Mouse (Mus musculus) neural tube, embryonic 11.5 days (tissue): ENCODE measurements around the gene Mphosph10. TPM values are rescaled to one million over a fixed set of nuclear protein-coding genes. Genes with fewer than 3 reads are reported as not detected.

Source experiments
- ATAC-seq: fragments of 200-750 bp; cut with Nextera tagmentation; 2 replicates; pipeline ENCODE4 v1.8.0; 2017; ENCODE audit warnings: moderate number of reproducible peaks, mild to moderate bottlenecking, moderate TSS enrichment, moderate library complexity; ENCODE audit not compliant: insufficient read depth, low FRiP score, low TSS enrichment
- DNase-seq: peaks from one replicate; pipeline ENCODE4 v3.0.0-alpha.2; 2015; ENCODE audit warnings: low spot score
- H3K27ac ChIP-seq: fragments of 300-500 bp; sonication (generic); 2 replicates; pipeline ENCODE4 v1.5.1; 2014; ENCODE audit warnings: low read depth, mild to moderate bottlenecking, low read length
- H3K27me3 ChIP-seq: fragments of 300-500 bp; sonication (generic); 2 replicates; pipeline ENCODE4 v1.6.1; 2014; ENCODE audit warnings: mild to moderate bottlenecking, low read length, mixed read lengths; ENCODE audit not compliant: control insufficient read depth, insufficient read depth
- H3K36me3 ChIP-seq: fragments of 300-500 bp; sonication (generic); 2 replicates; pipeline ENCODE4 v1.6.1; 2014; ENCODE audit warnings: mild to moderate bottlenecking, low read length, moderate library complexity, mixed read lengths; ENCODE audit not compliant: control insufficient read depth, insufficient read depth
- H3K4me1 ChIP-seq: fragments of 300-500 bp; sonication (generic); 2 replicates; pipeline ENCODE4 v1.6.1; 2014; ENCODE audit warnings: low read length, mixed read lengths; ENCODE audit not compliant: control insufficient read depth, insufficient read depth
- H3K4me2 ChIP-seq: fragments of 300-500 bp; sonication (generic); 2 replicates; pipeline ENCODE4 v1.6.1; 2014; ENCODE audit warnings: low read depth, mild to moderate bottlenecking, moderate library complexity
- H3K4me3 ChIP-seq: fragments of 300-500 bp; sonication (generic); 2 replicates; pipeline ENCODE4 v1.5.1; 2014; ENCODE audit warnings: low read depth, low read length
- H3K9ac ChIP-seq: fragments of 300-500 bp; sonication (generic); 2 replicates; pipeline ENCODE4 v1.6.1; 2014; ENCODE audit warnings: mild to moderate bottlenecking, low read length
- H3K9me3 ChIP-seq: fragments of 300-500 bp; sonication (generic); 2 replicates; pipeline ENCODE4 v1.6.1; 2016; ENCODE audit warnings: low read length; ENCODE audit not compliant: control insufficient read depth
- WGBS: fragments of 180-500 bp; shearing (Covaris S2); extraction: QIAGEN DNeasy Blood & Tissue Kit; methylation state at CpG from one replicate; pipeline ENCODE4 v1.1.7; 2014; 5-methylcytosine and 5-hydroxymethylcytosine counted together
- polyA plus RNA-seq: library from polyadenylated mRNA; unstranded; fragments of >200 nt; fragmentation: Nextera tagmentation; extraction: Ambion mirVana; gene quantifications from 2 replicates; pipeline ENCODE4 v1.2.1, GENCODE M21; 2014

Mphosph10 gene
- polyA plus RNA-seq, 1 experiment from 2014 or later, result 54.4 TPM

- H3K27ac ChIP-seq, result no peak overlapping the region
Measured at GRCm38 (mm10) chr7:64391479-64391878, 589 bp downstream of the Mphosph10 start.

DNA sequence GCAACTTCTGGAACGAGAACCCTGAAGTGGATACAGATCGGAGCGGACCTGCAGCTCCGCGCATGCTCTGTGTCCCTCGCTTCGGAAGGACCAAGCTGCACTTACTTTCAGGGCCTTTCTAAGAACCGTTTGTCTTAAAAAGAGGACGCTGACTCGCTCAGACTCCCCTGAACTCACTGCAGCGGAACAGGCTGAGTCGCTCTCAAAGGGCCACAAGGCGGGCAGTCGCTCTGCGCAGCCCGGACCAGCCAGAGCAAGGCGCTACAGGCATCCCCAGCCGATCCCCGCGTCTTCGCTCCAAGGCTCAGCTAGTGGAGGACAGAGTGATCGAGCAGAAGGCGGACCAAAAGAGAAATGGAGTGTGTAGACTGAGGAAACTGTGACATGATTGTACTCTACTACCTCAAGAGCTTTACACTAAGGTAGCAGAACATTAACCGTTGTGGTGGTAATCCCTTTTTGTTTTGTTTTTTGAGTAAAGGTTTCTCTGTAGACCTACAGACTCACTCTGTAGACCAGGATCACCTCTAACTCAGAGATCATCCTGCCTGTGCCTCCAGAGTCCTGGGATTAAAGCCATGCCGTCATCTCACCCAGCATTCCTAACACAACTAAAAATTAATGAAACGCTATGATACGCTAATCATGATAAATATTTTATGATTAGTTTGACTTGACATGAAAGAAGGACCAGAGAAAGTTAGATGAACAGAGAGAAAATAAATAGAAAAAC, 18.1 kb downstream of the Mphosph10 start, which contains the start of gene Fan1:
Gene Fan1, minus strand, starts transcription at position 266 of the 733 bp plus-strand sequence.
- peak; percentile 90 for DNase-seq
- peak; percentile 96 for ATAC-seq
- Histone ChIP-seq H3K27me3 (no peaks in the 10 kb centered on the region), H3K9ac (peak within 1 kb of the TSS; percentile 66), H3K9me3 (no peaks in the 10 kb centered on the region), H3K36me3 (peaks cover 9% of the 10 kb centered on the region; the same call in 1 of the 2 replicates), H3K27ac (peak within 1 kb of the TSS; percentile 85), H3K4me3 (peak within 1 kb of the TSS; percentile 60), H3K4me2 (peak within 1 kb of the TSS; percentile 39), H3K4me1 (peaks cover 3% of the 10 kb centered on the region; the same call in 1 of the 2 replicates)
- WGBS, result 5% methylated on average over 27 of the region's 27 CpGs

More at GRCm38 (mm10) chr7:64391479-64391878, 589 bp downstream of the Mphosph10 start:
- Histone ChIP-seq H3K4me1 (peaks cover 4% of the 10 kb centered on the region), H3K27me3 (no peaks in the 10 kb centered on the region), H3K4me3 (peak overlapping the region; percentile 77), H3K9me3 (no peaks in the 10 kb centered on the region), H3K36me3 (no peaks in the 10 kb centered on the region; the same call in 1 of the 2 replicates), H3K4me2 (peak overlapping the region; percentile 71), H3K9ac (peak overlapping the region; percentile 65)
- 4% methylated on average over 8 of the region's 8 CpGs for WGBS
- ATAC-seq, result no peak
- peak; percentile 10 for DNase-seq

- Histone ChIP-seq H3K4me1 (peaks cover 3% of the 10 kb centered on the region; the same call in 1 of the 2 replicates), H3K9ac (peak overlapping the region; percentile 66), H3K36me3 (peaks cover 6% of the 10 kb centered on the region; the same call in 1 of the 2 replicates), H3K4me3 (peak overlapping the region; percentile 60), H3K9me3 (no peaks in the 10 kb centered on the region), H3K27ac (peak overlapping the region; percentile 85), H3K27me3 (no peaks in the 10 kb centered on the region), H3K4me2 (peak overlapping the region; percentile 39)
- DNase-seq, result no peak
- WGBS, result 18% methylated on average over 18 of the region's 18 CpGs
- ATAC-seq, result peak; percentile 22; the same call in 1 of the 2 replicates
Measured at GRCm38 (mm10) chr7:64373147-64373829, 18.8 kb downstream of the Mphosph10 start.

DNA sequence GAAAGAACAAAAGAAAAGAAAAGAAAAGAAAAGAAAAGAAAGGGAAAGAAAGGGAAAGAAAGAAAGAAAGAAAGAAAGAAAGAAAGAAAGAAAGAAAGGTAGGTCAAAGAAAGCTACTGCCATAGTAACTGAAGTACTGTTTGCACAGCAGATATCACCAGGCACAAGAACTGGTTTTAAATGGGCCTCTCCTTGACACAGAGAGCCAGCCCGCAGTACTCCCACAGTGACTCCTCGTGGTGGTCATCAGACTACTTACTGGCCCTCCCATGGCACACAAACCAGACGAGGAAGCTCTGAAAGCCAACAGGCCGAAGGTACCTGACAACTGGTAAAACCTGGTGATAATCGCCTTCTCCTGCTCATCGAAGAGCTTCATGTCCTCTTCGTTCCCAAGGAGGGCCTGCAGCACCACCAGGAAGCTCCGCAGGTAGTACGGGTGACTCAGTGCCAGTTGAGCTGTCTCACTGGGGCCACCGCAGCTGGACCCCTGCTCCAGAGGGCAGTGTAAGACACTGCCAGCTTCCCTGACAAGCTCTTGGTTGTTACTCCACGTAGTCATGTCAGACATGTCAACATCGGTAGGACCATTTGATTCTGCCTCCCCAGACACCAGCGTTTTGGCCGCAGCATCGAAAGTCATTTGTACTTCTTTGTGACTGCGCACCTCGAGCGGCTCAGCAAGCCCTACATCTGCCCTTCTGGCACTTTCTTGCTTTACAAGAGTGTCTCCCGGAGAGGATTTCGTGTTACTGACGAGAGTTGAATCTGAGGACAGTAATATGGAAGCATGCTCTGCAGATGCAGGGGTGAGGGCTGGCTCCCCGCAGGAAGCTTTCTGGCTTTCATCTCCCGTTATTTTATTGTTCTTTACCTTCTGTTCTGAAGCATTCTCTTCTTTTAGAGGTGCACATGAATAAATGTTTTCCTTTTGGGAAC, 19.9 kb downstream of the Mphosph10 start:
- Histone ChIP-seq H3K4me1 (peaks cover 3% of the 10 kb centered on the region; the same call in 1 of the 2 replicates), H3K9me3 (no peaks in the 10 kb centered on the region), H3K4me2 (no peak overlapping the region), H3K9ac (no peak overlapping the region), H3K4me3 (no peak overlapping the region), H3K27ac (no peak overlapping the region), H3K27me3 (no peaks in the 10 kb centered on the region), H3K36me3 (peaks cover 4% of the 10 kb centered on the region; the same call in 1 of the 2 replicates)
- WGBS, result 89% methylated on average over 23 of the region's 23 CpGs
- DNase-seq, result no peak
- no peak for ATAC-seq

GRCm38 (mm10) chr7:64369841-64370240, 22.2 kb downstream of the Mphosph10 start:
- no peaks in the 10 kb centered on the region for H3K9me3 ChIP-seq
- H3K27ac ChIP-seq, result no peak overlapping the region
- no peaks in the 10 kb centered on the region for H3K27me3 ChIP-seq
- peaks cover 3% of the 10 kb centered on the region; the same call in 1 of the 2 replicates for H3K4me1 ChIP-seq
- no peaks in the 10 kb centered on the region; the same call in 1 of the 2 replicates for H3K36me3 ChIP-seq
- DNase-seq (no peak), ATAC-seq (no peak)
- H3K9ac ChIP-seq, result no peak overlapping the region
- 89% methylated on average over 6 of the region's 6 CpGs for WGBS
- no peak overlapping the region for H3K4me3 ChIP-seq
- H3K4me2 ChIP-seq, result no peak overlapping the region

GRCm38 (mm10) chr7:64365863-64366262, 26.2 kb downstream of the Mphosph10 start:
- Histone ChIP-seq H3K4me1 (no peaks in the 10 kb centered on the region), H3K27me3 (no peaks in the 10 kb centered on the region), H3K27ac (no peak overlapping the region), H3K9ac (no peak overlapping the region), H3K4me2 (no peak overlapping the region), H3K4me3 (no peak overlapping the region), H3K9me3 (no peaks in the 10 kb centered on the region), H3K36me3 (peaks cover 6% of the 10 kb centered on the region)
- ATAC-seq, result no peak
- 93% methylated on average over 5 of the region's 5 CpGs for WGBS
- DNase-seq, result no peak

DNA sequence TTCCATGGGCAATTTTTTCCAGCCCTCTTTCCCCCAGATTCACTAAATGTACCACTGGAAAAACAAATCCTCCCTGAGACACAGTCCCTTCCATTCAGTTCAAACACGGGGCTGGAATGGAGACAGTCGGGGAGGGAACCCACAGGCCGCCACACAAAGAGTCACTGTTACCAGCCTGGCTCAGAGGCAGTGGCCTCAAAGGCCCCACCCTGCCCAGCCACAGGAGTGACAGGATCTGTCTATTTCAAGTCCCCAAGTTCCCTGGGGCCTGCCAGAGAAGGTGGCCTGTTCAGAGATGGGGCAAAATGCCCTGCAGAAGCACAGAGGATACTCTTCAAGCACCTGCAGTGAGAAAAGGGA, 31.5 kb downstream of the Mphosph10 start:
- no peaks in the 10 kb centered on the region for H3K4me1 ChIP-seq
- peaks cover 6% of the 10 kb centered on the region for H3K36me3 ChIP-seq
- no peak overlapping the region for H3K4me3 ChIP-seq
- no peaks in the 10 kb centered on the region for H3K9me3 ChIP-seq
- H3K9ac ChIP-seq, result no peak overlapping the region
- ATAC-seq, result no peak
- no peak overlapping the region for H3K27ac ChIP-seq
- no peaks in the 10 kb centered on the region for H3K27me3 ChIP-seq
- no peak overlapping the region for H3K4me2 ChIP-seq
- DNase-seq, result no peak
- WGBS, result 66% methylated on average over 3 of the region's 3 CpGs

GRCm38 (mm10) chr7:64359943-64360585, 32.0 kb downstream of the Mphosph10 start:
- ATAC-seq (no peak), DNase-seq (no peak)
- no peak overlapping the region for H3K9ac ChIP-seq
- no peak overlapping the region for H3K27ac ChIP-seq
- H3K36me3 ChIP-seq, result peaks cover 6% of the 10 kb centered on the region
- H3K4me3 ChIP-seq, result no peak overlapping the region
- H3K27me3 ChIP-seq, result no peaks in the 10 kb centered on the region
- WGBS, result 84% methylated on average over 20 of the region's 20 CpGs
- no peaks in the 10 kb centered on the region for H3K4me1 ChIP-seq
- no peak overlapping the region for H3K4me2 ChIP-seq
- no peaks in the 10 kb centered on the region for H3K9me3 ChIP-seq
